ENCODE assay signal across 8 mouse cellular contexts in the genomic region with DNA sequence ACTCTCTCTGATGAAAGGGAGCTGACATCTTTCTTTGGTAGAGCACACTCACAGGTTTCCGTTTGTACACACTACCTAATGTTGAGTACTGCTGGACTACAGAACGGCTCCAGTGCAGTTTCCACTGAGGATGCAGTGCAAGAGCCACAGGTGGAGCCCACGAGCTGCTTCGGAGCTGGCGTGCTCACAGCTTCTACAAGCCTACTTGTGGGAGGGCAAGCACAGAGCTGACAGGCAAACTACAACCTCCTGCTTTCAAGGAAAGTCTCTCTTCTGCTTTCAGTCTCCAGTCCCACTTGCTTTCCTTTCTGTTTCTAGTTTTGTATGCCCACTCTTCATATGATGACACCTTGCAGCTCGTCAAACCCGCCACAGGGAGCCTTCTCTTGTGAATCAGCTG.
DNase-seq lines count a peak whose midpoint lies in the region; ATAC-seq lines count a peak whose summit lies in the region.
"Had no signal": no experiment of that assay in that cellular context is flagged by ENCODE, and none has a peak within 500 bp of the region (broad histone marks: within the 10 kb centered on the region; RNA-seq: fewer than 3 reads in every experiment).

No protein-coding gene starts in this region.

- peak; percentile 27 for DNase-seq in neural tube, embryonic 10.5 days (ENCODE audit: extremely low spot score, low spot score)
- DNase-seq in brain, embryonic 18.5 days (ENCODE audit: low read depth, low spot score), result peak; percentile 18
- peak; percentile 14 to 29 for DNase-seq in frontal cortex, postnatal 25 days (ENCODE audit: low spot score in 2 of 2)
- peak; percentile 11 to 33 for DNase-seq in layer of hippocampus, adult 8-10 months (ENCODE audit: low spot score in 2 of 2)
- DNase-seq in lung, postnatal 36 days, result peak; percentile 58

- H3K36me3 ChIP-seq in neural tube, embryonic 15.5 days, result no peaks in the 10 kb centered on the region
- H3K36me3 ChIP-seq in stomach, embryonic 15.5 days, result no peaks in the 10 kb centered on the region
- H3K36me3 ChIP-seq: limb, embryonic 15.5 days had no signal

- H3K9ac ChIP-seq in neural tube, embryonic 15.5 days (replicated peaks), result no peak overlapping the region
- H3K9ac ChIP-seq in stomach, embryonic 15.5 days, result no peak overlapping the region
- H3K9ac ChIP-seq: limb, embryonic 15.5 days had no signal

- no peak overlapping the region for H3K4me3 ChIP-seq in neural tube, embryonic 15.5 days (replicated peaks)
- H3K4me3 ChIP-seq in stomach, embryonic 15.5 days (replicated peaks), result no peak overlapping the region
- H3K4me3 ChIP-seq: limb, embryonic 15.5 days had no signal

- ATAC-seq in neural tube, embryonic 15.5 days (ENCODE audit: low FRiP score), result no peak
- peak; percentile 50; the same call in 1 of the 2 replicates for ATAC-seq in stomach, embryonic 15.5 days (ENCODE audit: insufficient read depth, low FRiP score, low read depth)

- H3K4me1 ChIP-seq in neural tube, embryonic 15.5 days, result no peaks in the 10 kb centered on the region
- no peaks in the 10 kb centered on the region for H3K4me1 ChIP-seq in stomach, embryonic 15.5 days

- no peaks in the 10 kb centered on the region for H3K9me3 ChIP-seq in neural tube, embryonic 15.5 days (replicated peaks)
- H3K9me3 ChIP-seq in stomach, embryonic 15.5 days, result no peaks in the 10 kb centered on the region
- H3K9me3 ChIP-seq: limb, embryonic 15.5 days had no signal

- H3K27me3 ChIP-seq in neural tube, embryonic 15.5 days (replicated peaks), result no peaks in the 10 kb centered on the region
- H3K27me3 ChIP-seq in stomach, embryonic 15.5 days (replicated peaks), result no peaks in the 10 kb centered on the region
- H3K27me3 ChIP-seq: limb, embryonic 15.5 days had no signal

- no peak overlapping the region for H3K4me2 ChIP-seq in neural tube, embryonic 15.5 days
- no peak overlapping the region for H3K4me2 ChIP-seq in stomach, embryonic 15.5 days
- H3K4me2 ChIP-seq: limb, embryonic 15.5 days had no signal

- H3K27ac ChIP-seq in neural tube, embryonic 15.5 days (replicated peaks), result no peak overlapping the region
- H3K27ac ChIP-seq in stomach, embryonic 15.5 days, result no peak overlapping the region
- H3K27ac ChIP-seq: limb, embryonic 15.5 days had no signal

- WGBS in neural tube, embryonic 15.5 days, result 54% methylated on average over 7 of the region's 7 CpGs
- 33% methylated on average over 7 of the region's 7 CpGs for WGBS in stomach, embryonic 15.5 days
